Mouse (Mus musculus) embryonic facial prominence, embryonic 11.5 days (tissue): Measurements from ENCODE around the gene Rgs3. TPM values are rescaled to one million over a fixed set of nuclear protein-coding genes. Genes with fewer than 3 reads are reported as not detected.
A peak's percentile ranks its signal among the peaks of the same experiment; 100 is the strongest.

Experiments
- ATAC-seq: fragments of 200-750 bp; cut with Nextera tagmentation; replicated peaks from 2 replicates; pipeline ENCODE4 v1.8.0; 2017; ENCODE audit warnings: low read depth; ENCODE audit not compliant: insufficient number of reproducible peaks, low FRiP score, low TSS enrichment
- DNase-seq: peaks from one replicate; pipeline ENCODE4 v3.0.0-alpha.2; 2015; ENCODE audit warnings: low spot score
- H3K27ac ChIP-seq: fragments of 300-500 bp; sonication (generic); replicated peaks from 2 replicates; pipeline ENCODE4 v1.5.1; 2014; ENCODE audit warnings: mild to moderate bottlenecking, low read depth, low read length, control low read depth
- H3K27me3 ChIP-seq: fragments of 300-500 bp; sonication (generic); 2 replicates; pipeline ENCODE4 v1.6.1; 2014; ENCODE audit warnings: mild to moderate bottlenecking, low read length, moderate library complexity, mixed read lengths; ENCODE audit not compliant: control insufficient read depth, insufficient read depth
- H3K36me3 ChIP-seq: fragments of 300-500 bp; sonication (generic); replicated peaks from 2 replicates; pipeline ENCODE4 v1.6.1; 2014; ENCODE audit warnings: low read depth, mild to moderate bottlenecking, low read length, moderate library complexity, mixed read lengths; ENCODE audit not compliant: control insufficient read depth, insufficient read depth
- H3K4me1 ChIP-seq: fragments of 300-500 bp; sonication (generic); 2 replicates; pipeline ENCODE4 v1.6.1; 2014; ENCODE audit warnings: low read length, mixed read lengths; ENCODE audit not compliant: control insufficient read depth, insufficient read depth
- H3K4me2 ChIP-seq: fragments of 300-500 bp; sonication (generic); 2 replicates; pipeline ENCODE4 v1.6.1; 2014; ENCODE audit warnings: low read depth, mild to moderate bottlenecking, control low read depth, low read length, moderate library complexity
- H3K4me3 ChIP-seq: fragments of 300-500 bp; sonication (generic); 2 replicates; pipeline ENCODE4 v1.5.1; 2014; ENCODE audit warnings: low read depth, low read length, control low read depth
- H3K9ac ChIP-seq: fragments of 300-500 bp; sonication (generic); replicated peaks from 2 replicates; pipeline ENCODE4 v1.6.1; 2014; ENCODE audit warnings: mild to moderate bottlenecking, control low read depth, low read length
- H3K9me3 ChIP-seq: fragments of 300-500 bp; sonication (generic); replicated peaks from 2 replicates; pipeline ENCODE4 v1.6.1; 2016; ENCODE audit warnings: mild to moderate bottlenecking, low read length, inconsistent platforms, mixed read lengths; ENCODE audit not compliant: control insufficient read depth
- WGBS: fragments of 180-500 bp; shearing (Covaris S2); extraction: QIAGEN DNeasy Blood & Tissue Kit; methylation state at CpG from one replicate; pipeline ENCODE4 v1.1.7; 2014; 5-methylcytosine and 5-hydroxymethylcytosine counted together
- polyA plus RNA-seq: library from polyadenylated mRNA; unstranded; fragments of >200 nt; fragmentation: Nextera tagmentation; extraction: Ambion mirVana; gene quantifications from 2 replicates; pipeline ENCODE4 v1.2.1, GENCODE M21; 2014

Gene Rgs3
- polyA plus RNA-seq, 1 experiment from 2014 or later: 24.8 TPM

GRCm38 (mm10) chr4:62741601-62742000, 182.0 kb downstream of the Rgs3 start:
- WGBS: 13% methylated on average over 3 of the region's 3 CpGs
- Histone ChIP-seq H3K4me1 (peaks cover 15% of the 10 kb centered on the region), H3K36me3 (no peaks in the 10 kb centered on the region), H3K9ac (0 out of 2 replicates have a peak overlapping the region, but pooled peaks have one; percentile 25), H3K27ac (peak overlapping the region; percentile 72), H3K4me2 (no peak overlapping the region), H3K4me3 (no peak overlapping the region), H3K9me3 (no peaks in the 10 kb centered on the region), H3K27me3 (no peaks in the 10 kb centered on the region)
- ATAC-seq (0 out of 2 replicates have a peak, but pooled peaks have one; percentile 27), DNase-seq (no peak)

GRCm38 (mm10) chr4:62742885-62743760, 183.5 kb downstream of the Rgs3 start:
- DNase-seq (peak; percentile 40), ATAC-seq (0 out of 2 replicates have a peak, but pooled peaks have one; percentile 9)
- no peak overlapping the region for H3K9ac ChIP-seq
- no peak overlapping the region for H3K4me3 ChIP-seq
- peak overlapping the region; percentile 2; the same call in 1 of the 2 replicates for H3K27ac ChIP-seq
- no peaks in the 10 kb centered on the region for H3K36me3 ChIP-seq
- no peaks in the 10 kb centered on the region for H3K27me3 ChIP-seq
- 45% methylated on average over 14 of the region's 14 CpGs for WGBS
- peaks cover 15% of the 10 kb centered on the region for H3K4me1 ChIP-seq
- no peaks in the 10 kb centered on the region for H3K9me3 ChIP-seq
- no peak overlapping the region for H3K4me2 ChIP-seq

GRCm38 (mm10) chr4:62744534-62744956, 184.9 kb downstream of the Rgs3 start:
- 26% methylated on average over 10 of the region's 10 CpGs for WGBS
- H3K4me1 ChIP-seq: peaks cover 15% of the 10 kb centered on the region
- no peak overlapping the region for H3K4me3 ChIP-seq
- H3K9ac ChIP-seq: no peak overlapping the region
- no peaks in the 10 kb centered on the region for H3K9me3 ChIP-seq
- no peaks in the 10 kb centered on the region for H3K27me3 ChIP-seq
- no peaks in the 10 kb centered on the region for H3K36me3 ChIP-seq
- DNase-seq (no peak), ATAC-seq (no peak)
- peak overlapping the region; percentile 47; the same call in 1 of the 2 replicates for H3K27ac ChIP-seq
- no peak overlapping the region for H3K4me2 ChIP-seq

- Histone ChIP-seq H3K9ac (no peak overlapping the region), H3K27ac (peak overlapping the region; percentile 47; the same call in 1 of the 2 replicates), H3K36me3 (no peaks in the 10 kb centered on the region), H3K27me3 (no peaks in the 10 kb centered on the region), H3K4me3 (no peak overlapping the region), H3K9me3 (no peaks in the 10 kb centered on the region), H3K4me1 (peaks cover 15% of the 10 kb centered on the region), H3K4me2 (no peak overlapping the region)
- no peak; the same call in 1 of the 2 replicates for ATAC-seq
- 31% methylated on average over 1 of the region's 1 CpGs for WGBS
- peak; percentile 56 for DNase-seq
Measured at GRCm38 (mm10) chr4:62744985-62745638, 185.5 kb downstream of the Rgs3 start.

Other genes starting within 250 kb of the Rgs3 start
- gene Fkbp15, start 199.3 kb upstream of the Rgs3 start, polyA plus RNA-seq: 16.3 and 18.4 TPM in 2 replicates
- gene Slc31a1, start 199.1 kb upstream of the Rgs3 start, polyA plus RNA-seq: 49.0 and 51.2 TPM in 2 replicates
- gene Cdc26, start 151.2 kb upstream of the Rgs3 start, polyA plus RNA-seq: 231 TPM in 2 replicates
- 31.8 and 31.9 TPM in 2 replicates for gene Prpf4, start 151.1 kb upstream of the Rgs3 start, polyA plus RNA-seq
- not detected in 2 replicates for gene Rnf183, start 124.6 kb upstream of the Rgs3 start, polyA plus RNA-seq
- 6.4 and 7.1 TPM in 2 replicates for gene Wdr31, start 89.0 kb upstream of the Rgs3 start, polyA plus RNA-seq
- gene Bspry, start 79.8 kb upstream of the Rgs3 start, polyA plus RNA-seq: 1.8 and 2.2 TPM in 2 replicates
- gene Hdhd3, start 56.4 kb upstream of the Rgs3 start, polyA plus RNA-seq: 10.1 and 15.2 TPM in 2 replicates
- 88.7 and 90.2 TPM in 2 replicates for gene Alad, start 39.9 kb upstream of the Rgs3 start, polyA plus RNA-seq
- 103 and 105 TPM in 2 replicates for gene Pole3, start 34.8 kb upstream of the Rgs3 start, polyA plus RNA-seq
- gene 4933430I17Rik, start 34.5 kb upstream of the Rgs3 start, polyA plus RNA-seq: 0.66 and 0.83 TPM in 2 replicates